Mouse (Mus musculus) lung, postnatal 0 days (tissue): ENCODE measurements around the gene Mad2l1. TPM values are rescaled to one million over a fixed set of nuclear protein-coding genes. Genes with fewer than 3 reads are reported as not detected.

ENCODE experiments used
- ATAC-seq: fragments of 200-750 bp; cut with Nextera tagmentation; 2 replicates; pipeline ENCODE4 v1.8.0; 2017; ENCODE audit warnings: moderate library complexity
- DNase-seq: peaks from one replicate; pipeline ENCODE4 v3.0.0-alpha.2; 2016; ENCODE audit warnings: low spot score
- H3K27ac ChIP-seq: fragments of 300-500 bp; sonication (generic); 2 replicates; pipeline ENCODE4 v1.5.1; 2014; ENCODE audit warnings: antibody characterized with exemption, mild to moderate bottlenecking, low read length, mixed read lengths
- H3K27me3 ChIP-seq: fragments of 300-500 bp; sonication (generic); replicated peaks from 2 replicates; pipeline ENCODE4 v1.6.1; 2014; ENCODE audit warnings: low read length, mixed read lengths; ENCODE audit not compliant: insufficient read depth
- H3K36me3 ChIP-seq: fragments of 300-500 bp; sonication (generic); 2 replicates; pipeline ENCODE4 v1.6.1; 2014; ENCODE audit warnings: low read length, mixed read lengths; ENCODE audit not compliant: insufficient read depth
- H3K4me1 ChIP-seq: fragments of 300-500 bp; sonication (generic); 2 replicates; pipeline ENCODE4 v1.6.1; 2014; ENCODE audit warnings: antibody characterized with exemption, low read depth, low read length, mixed read lengths; ENCODE audit not compliant: insufficient read depth
- H3K4me2 ChIP-seq: fragments of 300-500 bp; sonication (generic); replicated peaks from 2 replicates; pipeline ENCODE4 v1.6.1; 2014; ENCODE audit warnings: low read depth, mild to moderate bottlenecking, low read length, moderate library complexity, mixed read lengths
- H3K4me3 ChIP-seq: fragments of 300-500 bp; sonication (generic); 2 replicates; pipeline ENCODE4 v1.5.1; 2014; ENCODE audit warnings: low read depth, low read length
- H3K9ac ChIP-seq: fragments of 300-500 bp; sonication (generic); replicated peaks from 2 replicates; pipeline ENCODE4 v1.6.1; 2014; ENCODE audit warnings: low read depth, mild to moderate bottlenecking
- H3K9me3 ChIP-seq: fragments of 300-500 bp; sonication (generic); 2 replicates; pipeline ENCODE4 v1.6.1; 2016; ENCODE audit warnings: low read length, mixed read lengths
- CTCF ChIP-seq: IDR thresholded peaks from 2 replicates; pipeline ENCODE4 v1.5.1; 2016; ENCODE audit warnings: antibody characterized with exemption, mild to moderate bottlenecking
- EP300 ChIP-seq: IDR thresholded peaks from 2 replicates; pipeline ENCODE4 v1.6.1; 2016; ENCODE audit warnings: antibody characterized with exemption, mild to moderate bottlenecking, control low read depth
- WGBS: fragments of 180-500 bp; shearing (Covaris S2); extraction: QIAGEN DNeasy Blood & Tissue Kit; methylation state at CpG from one replicate; pipeline ENCODE4 v1.1.7; 2014; 5-methylcytosine and 5-hydroxymethylcytosine counted together
- polyA plus RNA-seq: library from polyadenylated mRNA; unstranded; fragments of >200 nt; fragmentation: Nextera tagmentation; extraction: Ambion mirVana; gene quantifications from 2 replicates; pipeline ENCODE4 v1.2.1, GENCODE M21; 2015

Mad2l1 gene
- polyA plus RNA-seq, 1 experiment from 2014 or later: 12.6 TPM

GRCm38 (mm10) chr6:66535966-66536365, 776 bp downstream of the Mad2l1 start:
- TF ChIP-seq EP300 (no peak), CTCF (no peak)
- Histone ChIP-seq H3K4me3 (peak overlapping the region; percentile 78), H3K27ac (peak overlapping the region; percentile 63), H3K27me3 (no peaks in the 10 kb centered on the region), H3K4me2 (peak overlapping the region; percentile 87), H3K36me3 (no peaks in the 10 kb centered on the region), H3K4me1 (no peaks in the 10 kb centered on the region; the same call in 1 of the 2 replicates), H3K9ac (peak overlapping the region; percentile 39; the same call in 1 of the 2 replicates), H3K9me3 (no peaks in the 10 kb centered on the region)
- DNase-seq (no peak), ATAC-seq (no peak)
- 10% methylated on average over 7 of the region's 7 CpGs for WGBS

GRCm38 (mm10) chr6:66559996-66560395, 24.8 kb downstream of the Mad2l1 start, which contains the start of gene Vmn1r32:
Gene Vmn1r32 (minus strand): TSS chr6:66560096.
- no peak for DNase-seq
- Histone ChIP-seq H3K4me3 (no peak within 1 kb of the TSS), H3K9ac (no peak within 1 kb of the TSS), H3K9me3 (no peaks in the 10 kb centered on the region), H3K27ac (no peak within 1 kb of the TSS), H3K4me1 (no peaks in the 10 kb centered on the region), H3K4me2 (no peak within 1 kb of the TSS), H3K27me3 (no peaks in the 10 kb centered on the region), H3K36me3 (no peaks in the 10 kb centered on the region)
- 72% methylated on average over 1 of the region's 1 CpGs for WGBS
- no peak for ATAC-seq
- TF ChIP-seq EP300: no peak
- no peak for TF ChIP-seq CTCF

- no peaks in the 10 kb centered on the region for H3K4me1 ChIP-seq
- no peaks in the 10 kb centered on the region for H3K9me3 ChIP-seq
- H3K27me3 ChIP-seq: no peaks in the 10 kb centered on the region
- DNase-seq: no peak
- no peak overlapping the region for H3K27ac ChIP-seq
- no peak for TF ChIP-seq CTCF
- no peak for TF ChIP-seq EP300
- no peak for ATAC-seq
- H3K4me2 ChIP-seq: no peak overlapping the region
- no peak overlapping the region for H3K9ac ChIP-seq
- no peak overlapping the region for H3K4me3 ChIP-seq
- H3K36me3 ChIP-seq: no peaks in the 10 kb centered on the region
Observed at GRCm38 (mm10) chr6:66595804-66596203, 60.6 kb downstream of the Mad2l1 start.

Other genes starting within 250 kb of the Mad2l1 start
- gene Vmn1r32, start 24.7 kb downstream of the Mad2l1 start, polyA plus RNA-seq: not detected in 2 replicates
- not detected in 2 replicates for gene Vmn1r33, start 82.9 kb downstream of the Mad2l1 start, polyA plus RNA-seq
- not detected in 2 replicates for gene Vmn1r34, start 108.5 kb downstream of the Mad2l1 start, polyA plus RNA-seq
- not detected in 2 replicates for gene Vmn1r35, start 150.5 kb downstream of the Mad2l1 start, polyA plus RNA-seq
- not detected in 2 replicates for gene Vmn1r36, start 183.8 kb downstream of the Mad2l1 start, polyA plus RNA-seq
- not detected in 2 replicates for gene Vmn1r37, start 194.0 kb downstream of the Mad2l1 start, polyA plus RNA-seq
- not detected in 2 replicates for gene Vmn1r38, start 247.2 kb downstream of the Mad2l1 start, polyA plus RNA-seq